Mouse (Mus musculus): Measurements from ENCODE around the gene Ascl1.

Ascl1 gene

GRCm38 (mm10) chr10:87485721-87486620, 7.5 kb downstream of the Ascl1 start:
- DNase-seq (ENCODE audit: low read depth, low spot score): peak; percentile 70

GRCm38 (mm10) chr10:87484831-87485720, 8.4 kb downstream of the Ascl1 start:
- DNase-seq (ENCODE audit: low read depth, low spot score): peak; percentile 39

- DNase-seq (ENCODE audit: low read depth, low spot score): no peak
These were observed 15.6 kb downstream of the Ascl1 start for GRCm38 (mm10) chr10:87477895-87478294.

GRCm38 (mm10) chr10:87474971-87475370, 18.5 kb downstream of the Ascl1 start:
- DNase-seq (ENCODE audit: low read depth, low spot score): no peak

- DNase-seq (ENCODE audit: low read depth, low spot score): peak; percentile 32
These were observed 19.9 kb downstream of the Ascl1 start for GRCm38 (mm10) chr10:87473475-87474131.

GRCm38 (mm10) chr10:87450777-87451176, 42.7 kb downstream of the Ascl1 start:
- no peak for DNase-seq (ENCODE audit: low read depth, low spot score)

- DNase-seq (ENCODE audit: low read depth, low spot score): no peak
These were observed 44.1 kb downstream of the Ascl1 start for GRCm38 (mm10) chr10:87449368-87449767.

GRCm38 (mm10) chr10:87448257-87448656, 45.2 kb downstream of the Ascl1 start:
- no peak for DNase-seq (ENCODE audit: low read depth, low spot score)

GRCm38 (mm10) chr10:87447754-87448095, 45.7 kb downstream of the Ascl1 start:
- DNase-seq (ENCODE audit: low read depth, low spot score): peak; percentile 88

GRCm38 (mm10) chr10:87446829-87447753, 46.4 kb downstream of the Ascl1 start:
- no peak for DNase-seq (ENCODE audit: low read depth, low spot score)

GRCm38 (mm10) chr10:87446139-87446828, 47.2 kb downstream of the Ascl1 start:
- no peak for DNase-seq (ENCODE audit: low read depth, low spot score)

Measured in mesoderm, embryonic 11.5 days (tissue).